Mouse (Mus musculus) intestine, embryonic 15.5 days (tissue): ENCODE data around the gene Tfip11. TPM values are rescaled to one million over a fixed set of nuclear protein-coding genes. Genes with fewer than 3 reads are reported as not detected.

Experiments
- ATAC-seq: fragments of 200-750 bp; cut with Nextera tagmentation; 2 replicates; pipeline ENCODE4 v1.8.0; 2017; ENCODE audit warnings: moderate TSS enrichment, moderate library complexity
- H3K27ac ChIP-seq: fragments of 300-500 bp; sonication (generic); 2 replicates; pipeline ENCODE4 v1.5.1; 2015; ENCODE audit warnings: mild to moderate bottlenecking, inconsistent platforms
- H3K27me3 ChIP-seq: fragments of 300-500 bp; sonication (generic); replicated peaks from 2 replicates; pipeline ENCODE4 v1.6.1; 2015; ENCODE audit warnings: inconsistent platforms
- H3K36me3 ChIP-seq: fragments of 300-500 bp; sonication (generic); 2 replicates; pipeline ENCODE4 v1.6.1; 2015; ENCODE audit warnings: inconsistent platforms
- H3K4me1 ChIP-seq: fragments of 300-500 bp; sonication (generic); replicated peaks from 2 replicates; pipeline ENCODE4 v1.6.1; 2015; ENCODE audit warnings: inconsistent platforms
- H3K4me2 ChIP-seq: fragments of 300-500 bp; sonication (generic); replicated peaks from 2 replicates; pipeline ENCODE4 v1.6.1; 2015; ENCODE audit warnings: mild to moderate bottlenecking, inconsistent platforms
- H3K4me3 ChIP-seq: fragments of 300-500 bp; sonication (generic); replicated peaks from 2 replicates; pipeline ENCODE4 v1.5.1; 2015; ENCODE audit warnings: inconsistent platforms
- H3K9ac ChIP-seq: fragments of 300-500 bp; sonication (generic); 2 replicates; pipeline ENCODE4 v1.6.1; 2015; ENCODE audit warnings: inconsistent platforms
- H3K9me3 ChIP-seq: fragments of 300-500 bp; sonication (generic); 2 replicates; pipeline ENCODE4 v1.6.1; 2016; ENCODE audit warnings: inconsistent platforms
- WGBS: fragments of 180-500 bp; shearing (Covaris S2); methylation state at CpG from one replicate; pipeline ENCODE4 v1.1.7; 2015; 5-methylcytosine and 5-hydroxymethylcytosine counted together
- polyA plus RNA-seq: library from polyadenylated mRNA; unstranded; fragments of >200 nt; fragmentation: Nextera tagmentation; extraction: Ambion mirVana; gene quantifications from 2 replicates; pipeline ENCODE4 v1.2.1, GENCODE M21; 2015

Tfip11 gene
- polyA plus RNA-seq, 1 experiment from 2014 or later, result 25.5 TPM

- ATAC-seq, result no peak
- WGBS, result 85% methylated on average over 9 of the region's 9 CpGs
- H3K36me3 ChIP-seq, result peaks cover 7% of the 10 kb centered on the region; the same call in 1 of the 2 replicates
- H3K27me3 ChIP-seq, result no peaks in the 10 kb centered on the region
- H3K9ac ChIP-seq, result no peak overlapping the region
- no peak overlapping the region for H3K4me3 ChIP-seq
- no peak overlapping the region for H3K4me2 ChIP-seq
- H3K4me1 ChIP-seq, result no peaks in the 10 kb centered on the region
- H3K9me3 ChIP-seq, result no peaks in the 10 kb centered on the region
- no peak overlapping the region for H3K27ac ChIP-seq
Measured at GRCm38 (mm10) chr5:112356322-112356721, 30.2 kb downstream of the Tfip11 start.

- Histone ChIP-seq H3K27ac (no peak overlapping the region), H3K4me3 (no peak overlapping the region), H3K36me3 (0 out of 2 replicates have a peak, but pooled peaks cover 4% of the 10 kb centered on the region), H3K27me3 (no peaks in the 10 kb centered on the region), H3K9ac (no peak overlapping the region), H3K4me2 (no peak overlapping the region), H3K9me3 (no peaks in the 10 kb centered on the region), H3K4me1 (no peaks in the 10 kb centered on the region)
- WGBS, result 86% methylated on average over 4 of the region's 4 CpGs
- no peak for ATAC-seq
Measured at GRCm38 (mm10) chr5:112359520-112359919, 33.4 kb downstream of the Tfip11 start.

GRCm38 (mm10) chr5:112360077-112360476 is 33.9 kb downstream of the Tfip11 start:
- H3K9me3 ChIP-seq, result no peaks in the 10 kb centered on the region
- no peaks in the 10 kb centered on the region for H3K4me1 ChIP-seq
- no peak overlapping the region for H3K27ac ChIP-seq
- 82% methylated on average over 3 of the region's 3 CpGs for WGBS
- no peak overlapping the region for H3K4me2 ChIP-seq
- ATAC-seq, result peak; percentile 42
- no peak overlapping the region for H3K4me3 ChIP-seq
- H3K27me3 ChIP-seq, result no peaks in the 10 kb centered on the region
- H3K36me3 ChIP-seq, result 0 out of 2 replicates have a peak, but pooled peaks cover 4% of the 10 kb centered on the region
- H3K9ac ChIP-seq, result no peak overlapping the region

- Histone ChIP-seq H3K4me1 (no peaks in the 10 kb centered on the region), H3K36me3 (peaks cover 8% of the 10 kb centered on the region), H3K9ac (no peak overlapping the region), H3K27me3 (no peaks in the 10 kb centered on the region), H3K4me2 (no peak overlapping the region), H3K4me3 (no peak overlapping the region), H3K27ac (no peak overlapping the region), H3K9me3 (no peaks in the 10 kb centered on the region)
- 46% methylated on average over 10 of the region's 10 CpGs for WGBS
- no peak for ATAC-seq
Measured at GRCm38 (mm10) chr5:112364184-112364797, 38.1 kb downstream of the Tfip11 start.

- ATAC-seq, result no peak
- Histone ChIP-seq H3K9ac (no peak overlapping the region), H3K9me3 (no peaks in the 10 kb centered on the region), H3K27me3 (no peaks in the 10 kb centered on the region), H3K4me1 (no peaks in the 10 kb centered on the region), H3K27ac (no peak overlapping the region), H3K4me3 (no peak overlapping the region), H3K4me2 (no peak overlapping the region), H3K36me3 (peaks cover 24% of the 10 kb centered on the region)
- 93% methylated on average over 6 of the region's 6 CpGs for WGBS
Measured at GRCm38 (mm10) chr5:112366879-112367278, 40.7 kb downstream of the Tfip11 start.

- no peaks in the 10 kb centered on the region for H3K9me3 ChIP-seq
- no peaks in the 10 kb centered on the region for H3K4me1 ChIP-seq
- no peak overlapping the region for H3K27ac ChIP-seq
- H3K9ac ChIP-seq, result no peak overlapping the region
- H3K27me3 ChIP-seq, result no peaks in the 10 kb centered on the region
- WGBS, result 88% methylated on average over 4 of the region's 4 CpGs
- peaks cover 27% of the 10 kb centered on the region for H3K36me3 ChIP-seq
- no peak overlapping the region for H3K4me2 ChIP-seq
- H3K4me3 ChIP-seq, result no peak overlapping the region
- ATAC-seq, result no peak
Measured at GRCm38 (mm10) chr5:112367338-112367737, 41.2 kb downstream of the Tfip11 start.

- Histone ChIP-seq H3K27ac (no peak overlapping the region), H3K4me3 (no peak overlapping the region), H3K4me2 (no peak overlapping the region), H3K36me3 (peaks cover 27% of the 10 kb centered on the region), H3K27me3 (no peaks in the 10 kb centered on the region), H3K9ac (no peak overlapping the region), H3K4me1 (no peaks in the 10 kb centered on the region), H3K9me3 (no peaks in the 10 kb centered on the region)
- WGBS, result 89% methylated on average over 12 of the region's 12 CpGs
- ATAC-seq, result no peak
Measured at GRCm38 (mm10) chr5:112367929-112368328, 41.8 kb downstream of the Tfip11 start.

- peaks cover 27% of the 10 kb centered on the region for H3K36me3 ChIP-seq
- H3K4me1 ChIP-seq, result no peaks in the 10 kb centered on the region
- H3K4me2 ChIP-seq, result no peak overlapping the region
- H3K27me3 ChIP-seq, result no peaks in the 10 kb centered on the region
- H3K27ac ChIP-seq, result no peak overlapping the region
- no peaks in the 10 kb centered on the region for H3K9me3 ChIP-seq
- no peak overlapping the region for H3K9ac ChIP-seq
- WGBS, result 97% methylated on average over 10 of the region's 10 CpGs
- no peak for ATAC-seq
- H3K4me3 ChIP-seq, result no peak overlapping the region
Measured at GRCm38 (mm10) chr5:112368666-112369065, 42.5 kb downstream of the Tfip11 start.

GRCm38 (mm10) chr5:112369326-112369725 is 43.2 kb downstream of the Tfip11 start:
- Histone ChIP-seq H3K27ac (no peak overlapping the region), H3K4me3 (no peak overlapping the region), H3K27me3 (no peaks in the 10 kb centered on the region), H3K4me2 (no peak overlapping the region), H3K9me3 (no peaks in the 10 kb centered on the region), H3K4me1 (no peaks in the 10 kb centered on the region), H3K36me3 (peaks cover 27% of the 10 kb centered on the region), H3K9ac (no peak overlapping the region)
- ATAC-seq, result no peak
- 93% methylated on average over 13 of the region's 13 CpGs for WGBS

- WGBS, result 91% methylated on average over 12 of the region's 12 CpGs
- no peaks in the 10 kb centered on the region for H3K9me3 ChIP-seq
- no peak overlapping the region for H3K4me3 ChIP-seq
- no peak for ATAC-seq
- H3K27me3 ChIP-seq, result no peaks in the 10 kb centered on the region
- H3K4me1 ChIP-seq, result no peaks in the 10 kb centered on the region
- no peak overlapping the region for H3K27ac ChIP-seq
- no peak overlapping the region for H3K4me2 ChIP-seq
- no peak overlapping the region for H3K9ac ChIP-seq
- H3K36me3 ChIP-seq, result peaks cover 33% of the 10 kb centered on the region
Measured at GRCm38 (mm10) chr5:112370236-112370813, 44.2 kb downstream of the Tfip11 start.

- Histone ChIP-seq H3K4me3 (no peak overlapping the region), H3K4me2 (no peak overlapping the region), H3K27me3 (no peaks in the 10 kb centered on the region), H3K4me1 (no peaks in the 10 kb centered on the region), H3K27ac (no peak overlapping the region), H3K9ac (no peak overlapping the region), H3K36me3 (peaks cover 35% of the 10 kb centered on the region), H3K9me3 (no peaks in the 10 kb centered on the region)
- no peak for ATAC-seq
- whole genome bisulfite sequencing, result 76% methylated on average over 7 of the region's 7 CpGs
Measured at GRCm38 (mm10) chr5:112371933-112372332, 45.8 kb downstream of the Tfip11 start.

GRCm38 (mm10) chr5:112376111-112376510 is 50.0 kb downstream of the Tfip11 start:
- H3K27ac ChIP-seq, result no peak overlapping the region
- no peak overlapping the region for H3K9ac ChIP-seq
- H3K4me1 ChIP-seq, result no peaks in the 10 kb centered on the region
- no peaks in the 10 kb centered on the region for H3K9me3 ChIP-seq
- ATAC-seq, result no peak
- peaks cover 22% of the 10 kb centered on the region; the same call in 1 of the 2 replicates for H3K36me3 ChIP-seq
- 94% methylated on average over 4 of the region's 4 CpGs for WGBS
- H3K4me3 ChIP-seq, result no peak overlapping the region
- no peak overlapping the region for H3K4me2 ChIP-seq
- H3K27me3 ChIP-seq, result no peaks in the 10 kb centered on the region

- ATAC-seq, result no peak
- no peaks in the 10 kb centered on the region for H3K9me3 ChIP-seq
- H3K4me2 ChIP-seq, result no peak overlapping the region
- H3K4me1 ChIP-seq, result no peaks in the 10 kb centered on the region
- peaks cover 15% of the 10 kb centered on the region; the same call in 1 of the 2 replicates for H3K36me3 ChIP-seq
- no peak overlapping the region for H3K4me3 ChIP-seq
- H3K27ac ChIP-seq, result no peak overlapping the region
- H3K27me3 ChIP-seq, result no peaks in the 10 kb centered on the region
- H3K9ac ChIP-seq, result no peak overlapping the region
- WGBS, result 96% methylated on average over 1 of the region's 1 CpGs
Measured at GRCm38 (mm10) chr5:112377380-112377779, 51.2 kb downstream of the Tfip11 start.
